Mouse (Mus musculus) v-Abl transformed pro-B cells (cell line): ENCODE results near the gene Abcd4.

ENCODE experiments used
- in situ Hi-C, 2 experiments: fragments of 400-800 bp; cut with MboI; formaldehyde crosslinking; loops; one replicate each; pipeline ENCODE4 v1.15.1; 2025; ENCODE audit not compliant: unreplicated experiment in 2 of 2

Abcd4 gene

GRCm38 (mm10) chr12:84577768-84578439 lies 39.3 kb downstream of the Abcd4 start:
- in situ Hi-C loops: loop anchor here in 1 of 2 experiments (25.0 kb wide), 1 partner anchor 416 kb away; no protein-coding TSS in a partner anchor

GRCm38 (mm10) chr12:84573094-84573493 lies 44.1 kb downstream of the Abcd4 start:
- in situ Hi-C loops: no loop called here

GRCm38 (mm10) chr12:84572341-84572720 lies 44.9 kb downstream of the Abcd4 start:
- in situ Hi-C loops: no loop called here

GRCm38 (mm10) chr12:84571466-84572340 lies 45.5 kb downstream of the Abcd4 start:
- in situ Hi-C loops: no loop called here

GRCm38 (mm10) chr12:84570694-84571415 lies 46.4 kb downstream of the Abcd4 start:
- in situ Hi-C loops: no loop called here

GRCm38 (mm10) chr12:84569976-84570693 lies 47.1 kb downstream of the Abcd4 start:
- in situ Hi-C loops: no loop called here

GRCm38 (mm10) chr12:84569336-84569970 lies 47.8 kb downstream of the Abcd4 start, which contains the start of gene Vsx2:
Vsx2 (plus strand) TSS chr12:84569762.
- in situ Hi-C loops: no loop called here

GRCm38 (mm10) chr12:84567576-84567975 lies 49.6 kb downstream of the Abcd4 start:
- in situ Hi-C loops: no loop called here

- in situ Hi-C loops: no loop called here
These were observed 54.7 kb downstream of the Abcd4 start for GRCm38 (mm10) chr12:84562558-84562957.

GRCm38 (mm10) chr12:84555218-84555617 lies 62.0 kb downstream of the Abcd4 start:
- in situ Hi-C loops: no loop called here
